Mouse (Mus musculus) limb, embryonic 12.5 days (tissue): Measurements from ENCODE around the gene Gm4969. TPM values are rescaled to one million over a fixed set of nuclear protein-coding genes. Genes with fewer than 3 reads are reported as not detected.

ENCODE experiments used
- ATAC-seq: fragments of 200-750 bp; cut with Nextera tagmentation; 2 replicates; pipeline ENCODE4 v1.8.0; 2017; ENCODE audit warnings: low read depth, moderate TSS enrichment; ENCODE audit not compliant: insufficient number of reproducible peaks, insufficient read depth, low FRiP score, low TSS enrichment
- H3K27ac ChIP-seq: fragments of 300-500 bp; sonication (generic); 2 replicates; pipeline ENCODE4 v1.5.1; 2016; ENCODE audit warnings: mild to moderate bottlenecking, moderate library complexity
- H3K27me3 ChIP-seq: fragments of 300-500 bp; sonication (generic); 2 replicates; pipeline ENCODE4 v1.6.1; 2016; ENCODE audit warnings: mild to moderate bottlenecking, moderate library complexity
- H3K36me3 ChIP-seq: fragments of 300-500 bp; sonication (generic); 2 replicates; pipeline ENCODE4 v1.6.1; 2016; ENCODE audit warnings: mild to moderate bottlenecking, moderate library complexity
- H3K4me1 ChIP-seq: fragments of 300-500 bp; sonication (generic); replicated peaks from 2 replicates; pipeline ENCODE4 v1.6.1; 2016
- H3K4me2 ChIP-seq: fragments of 300-500 bp; sonication (generic); 2 replicates; pipeline ENCODE4 v1.6.1; 2016; ENCODE audit warnings: mild to moderate bottlenecking, moderate library complexity
- H3K4me3 ChIP-seq: fragments of 300-500 bp; sonication (generic); replicated peaks from 2 replicates; pipeline ENCODE4 v1.5.1; 2016; ENCODE audit warnings: mild to moderate bottlenecking
- H3K9ac ChIP-seq: fragments of 300-500 bp; sonication (generic); replicated peaks from 2 replicates; pipeline ENCODE4 v1.6.1; 2016; ENCODE audit warnings: mild to moderate bottlenecking, moderate library complexity
- H3K9me3 ChIP-seq: fragments of 300-500 bp; sonication (generic); 2 replicates; pipeline ENCODE4 v1.6.1; 2016; ENCODE audit warnings: mild to moderate bottlenecking, moderate library complexity
- WGBS: fragments of 180-500 bp; shearing (Covaris S2); methylation state at CpG from one replicate; pipeline ENCODE4 v1.1.7; 2016; 5-methylcytosine and 5-hydroxymethylcytosine counted together
- microRNA-seq: library from miRNA; unstranded; fragments of <30 nt; microRNA quantifications from one replicate; pipeline ENCODE4, GENCODE M21; 2017
- polyA plus RNA-seq: library from polyadenylated mRNA; unstranded; fragments of >200 nt; fragmentation: Nextera tagmentation; extraction: Ambion mirVana; gene quantifications from 2 replicates; pipeline ENCODE4 v1.2.1, GENCODE M21; 2016

Gm4969 gene
- polyA plus RNA-seq, 1 experiment from 2014 or later, result 3.3 TPM

DNA sequence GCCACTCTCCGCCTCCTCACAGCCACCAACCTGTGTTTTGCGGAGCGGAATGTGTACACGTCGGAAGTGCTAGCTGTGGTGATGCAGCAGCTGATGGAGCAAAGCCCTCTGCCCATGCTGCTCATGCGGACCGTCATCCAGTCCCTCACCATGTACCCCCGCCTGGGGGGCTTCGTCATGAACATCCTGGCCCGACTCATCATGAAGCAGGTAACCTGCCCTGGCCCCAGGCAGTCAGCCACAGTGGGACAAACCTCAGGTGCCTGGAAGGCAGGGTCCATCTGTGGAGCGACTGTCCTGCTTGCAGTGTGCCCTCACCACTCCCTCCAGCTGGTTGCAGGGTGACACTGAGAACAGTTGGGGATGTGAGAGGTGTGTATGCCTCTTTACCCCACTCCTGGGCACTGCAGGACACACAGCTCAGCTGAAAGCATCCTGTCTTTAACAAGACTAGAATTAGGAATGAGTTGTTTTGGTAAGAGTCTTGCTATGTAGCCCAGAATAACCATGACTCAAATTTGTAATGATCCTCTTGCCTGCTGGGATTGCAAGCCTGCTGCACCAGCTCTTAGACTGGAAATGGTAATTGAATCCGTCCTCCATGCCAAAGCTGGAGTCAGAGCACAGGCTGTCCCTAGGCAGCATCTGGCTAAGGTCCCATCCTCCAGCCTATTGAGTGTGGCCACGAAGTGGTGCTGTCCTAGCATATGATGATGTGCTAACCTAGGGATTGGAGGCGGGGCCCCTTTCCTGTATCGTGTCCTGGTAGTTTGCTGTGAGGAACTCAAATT is 65.6 kb downstream of the Gm4969 start:
- Histone ChIP-seq H3K9ac (no peak overlapping the region), H3K27me3 (no peaks in the 10 kb centered on the region), H3K27ac (no peak overlapping the region), H3K4me1 (peaks cover 11% of the 10 kb centered on the region), H3K4me3 (no peak overlapping the region), H3K4me2 (no peak overlapping the region), H3K9me3 (no peaks in the 10 kb centered on the region), H3K36me3 (peaks cover 72% of the 10 kb centered on the region)
- 89% methylated on average over 15 of the region's 15 CpGs for WGBS
- ATAC-seq, result no peak

DNA sequence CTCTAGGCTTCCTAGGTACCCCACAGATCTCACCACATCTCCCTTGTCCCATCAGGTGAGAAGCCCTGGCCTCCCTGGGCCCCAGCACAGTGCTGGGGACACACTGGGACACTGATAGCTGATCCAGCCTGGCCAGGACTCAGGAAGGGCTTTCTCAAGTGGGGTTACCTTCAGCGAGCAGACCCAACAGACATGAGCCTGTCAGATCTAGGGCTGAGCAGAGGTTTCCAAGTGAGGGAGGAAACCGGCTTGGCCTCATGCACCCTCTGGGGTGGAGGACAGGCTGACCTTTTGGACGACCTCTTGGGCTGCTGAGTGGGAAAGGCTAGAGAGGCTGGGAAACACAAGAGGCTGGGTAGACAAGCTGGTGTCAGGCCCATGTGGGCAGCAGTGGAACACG is 67.0 kb downstream of the Gm4969 start:
- H3K4me2 ChIP-seq, result no peak overlapping the region
- H3K9ac ChIP-seq, result no peak overlapping the region
- no peaks in the 10 kb centered on the region for H3K27me3 ChIP-seq
- H3K27ac ChIP-seq, result no peak overlapping the region
- no peak overlapping the region for H3K4me3 ChIP-seq
- ATAC-seq, result no peak
- H3K9me3 ChIP-seq, result no peaks in the 10 kb centered on the region
- H3K36me3 ChIP-seq, result peaks cover 86% of the 10 kb centered on the region
- 77% methylated on average over 4 of the region's 4 CpGs for WGBS
- peaks cover 11% of the 10 kb centered on the region for H3K4me1 ChIP-seq

DNA sequence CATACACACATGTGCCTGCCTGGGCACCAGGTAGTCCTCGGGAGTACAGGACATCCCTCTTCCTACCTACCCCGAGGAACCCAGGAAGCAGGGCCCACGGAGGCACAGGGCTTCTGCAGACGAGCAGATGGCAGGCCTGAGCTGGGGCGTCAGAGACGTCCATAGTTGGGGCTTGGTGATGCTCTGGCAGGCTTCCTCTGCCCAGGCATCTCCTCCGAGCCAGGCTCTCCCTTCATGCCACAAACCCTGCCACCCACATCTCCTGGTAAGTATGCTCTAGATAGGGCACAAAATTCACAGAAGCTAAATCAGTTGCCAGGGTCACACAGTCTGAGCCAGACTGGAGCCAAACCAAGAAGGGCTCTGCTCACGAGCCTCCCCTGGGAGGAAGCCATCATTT is 68.0 kb downstream of the Gm4969 start:
- H3K4me3 ChIP-seq, result no peak overlapping the region
- no peak overlapping the region for H3K27ac ChIP-seq
- H3K36me3 ChIP-seq, result peaks cover 91% of the 10 kb centered on the region
- H3K4me2 ChIP-seq, result no peak overlapping the region
- no peaks in the 10 kb centered on the region for H3K9me3 ChIP-seq
- H3K4me1 ChIP-seq, result peaks cover 11% of the 10 kb centered on the region
- H3K27me3 ChIP-seq, result no peaks in the 10 kb centered on the region
- no peak for ATAC-seq
- no peak overlapping the region for H3K9ac ChIP-seq
- 83% methylated on average over 8 of the region's 8 CpGs for WGBS

DNA sequence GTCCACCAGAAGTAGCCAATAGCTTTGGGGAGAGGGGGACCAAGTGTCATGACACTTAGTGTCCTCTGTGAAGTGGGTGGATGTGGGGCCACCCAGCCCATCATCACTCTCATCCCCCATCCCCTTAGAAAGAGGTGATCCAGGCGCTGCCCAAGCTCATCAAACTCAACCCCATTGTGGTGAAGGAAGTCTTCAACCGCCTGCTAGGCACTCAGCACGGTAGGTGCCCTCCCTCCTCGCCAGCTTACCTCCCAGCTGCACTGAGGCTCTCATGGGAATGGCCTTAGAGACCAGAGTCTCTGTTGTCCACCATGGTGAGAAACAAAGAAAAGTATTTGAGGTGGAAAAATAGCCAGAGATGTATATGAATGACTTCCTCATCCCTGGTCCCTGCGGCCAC is 68.9 kb downstream of the Gm4969 start:
- Histone ChIP-seq H3K4me3 (no peak overlapping the region), H3K9me3 (no peaks in the 10 kb centered on the region), H3K4me2 (no peak overlapping the region), H3K4me1 (peaks cover 6% of the 10 kb centered on the region), H3K9ac (no peak overlapping the region), H3K27ac (no peak overlapping the region), H3K27me3 (no peaks in the 10 kb centered on the region), H3K36me3 (peaks cover 95% of the 10 kb centered on the region)
- ATAC-seq, result no peak
- WGBS, result 83% methylated on average over 5 of the region's 5 CpGs

Small RNAs within 50 kb of the gene (microRNA-seq; reads per million reads assigned to microRNA genes)
- not detected for gene Mir3100

Other genes with a start within 250 kb of the Gm4969 start
- gene Pglyrp1, start 247.0 kb downstream of the Gm4969 start, polyA plus RNA-seq, result 0.44 and 0.60 TPM in 2 replicates
- 39.9 and 45.3 TPM in 2 replicates for gene Ccdc61, start 208.0 kb downstream of the Gm4969 start, polyA plus RNA-seq
- 0.31 and 0.33 TPM in 2 replicates for gene Nova2, start 192.5 kb downstream of the Gm4969 start, polyA plus RNA-seq
- gene Nanos2, start 131.0 kb downstream of the Gm4969 start, polyA plus RNA-seq, result not detected in 2 replicates
- gene Mypop, start 127.1 kb downstream of the Gm4969 start, polyA plus RNA-seq, result 6.4 and 6.5 TPM in 2 replicates
- gene Irf2bp1, start 114.3 kb downstream of the Gm4969 start, polyA plus RNA-seq, result 44.4 and 47.5 TPM in 2 replicates
- 0.81 and 1.8 TPM in 2 replicates for gene Foxa3, start 94.8 kb downstream of the Gm4969 start, polyA plus RNA-seq
- 51.9 and 56.0 TPM in 2 replicates for gene Sympk, start 94.0 kb downstream of the Gm4969 start, polyA plus RNA-seq
- not detected in 2 replicates for gene Rsph6a, start 63.7 kb downstream of the Gm4969 start, polyA plus RNA-seq
- 17.9 and 21.6 TPM in 2 replicates for gene Dmwd, start 42.1 kb downstream of the Gm4969 start, polyA plus RNA-seq
- 17.7 and 18.9 TPM in 2 replicates for gene Dmpk, start 34.5 kb downstream of the Gm4969 start, polyA plus RNA-seq
- 11.2 and 12.5 TPM in 2 replicates for gene Six5, start 23.8 kb downstream of the Gm4969 start, polyA plus RNA-seq
- 19.3 and 19.6 TPM in 2 replicates for gene Fbxo46, start 1.5 kb upstream of the Gm4969 start, polyA plus RNA-seq
- gene Qpctl, start 30.9 kb upstream of the Gm4969 start, polyA plus RNA-seq, result 15.9 and 17.2 TPM in 2 replicates
- gene Snrpd2, start 31.4 kb upstream of the Gm4969 start, polyA plus RNA-seq, result 161 and 170 TPM in 2 replicates
- 0.18 and 0.36 TPM in 2 replicates for gene Gipr, start 47.8 kb upstream of the Gm4969 start, polyA plus RNA-seq
- gene Eml2, start 58.1 kb upstream of the Gm4969 start, polyA plus RNA-seq, result 3.9 and 5.9 TPM in 2 replicates
- 4.4 and 5.7 TPM in 2 replicates for gene Gpr4, start 94.2 kb upstream of the Gm4969 start, polyA plus RNA-seq
- gene Opa3, start 110.0 kb upstream of the Gm4969 start, polyA plus RNA-seq, result 38.7 and 39.5 TPM in 2 replicates
- gene Vasp, start 153.4 kb upstream of the Gm4969 start, polyA plus RNA-seq, result 66.4 and 68.8 TPM in 2 replicates
- gene Ppm1n, start 161.7 kb upstream of the Gm4969 start, polyA plus RNA-seq, result not detected in 2 replicates
- 12.4 and 12.8 TPM in 2 replicates for gene Rtn2, start 164.3 kb upstream of the Gm4969 start, polyA plus RNA-seq
- gene Fosb, start 191.7 kb upstream of the Gm4969 start, polyA plus RNA-seq, result 0.18 and 0.20 TPM in 2 replicates
- 92.3 and 105 TPM in 2 replicates for gene Ercc1, start 226.4 kb upstream of the Gm4969 start, polyA plus RNA-seq
- gene Cd3eap, start 241.1 kb upstream of the Gm4969 start, polyA plus RNA-seq, result 28.4 TPM in 2 replicates
- 7.1 and 9.3 TPM in 2 replicates for gene Ppp1r13l, start 241.4 kb upstream of the Gm4969 start, polyA plus RNA-seq